Mouse (Mus musculus) frontal cortex, adult (tissue): ENCODE measurements around the gene Pde4d.
A peak's percentile ranks its signal among the peaks of the same experiment; 100 is the strongest.

Experiments used
- ATAC-seq: cut with Nextera tagmentation; 2 replicates; pipeline ENCODE4 v1.9.2; 2017; ENCODE audit warnings: mild to moderate bottlenecking, moderate library complexity, mixed read lengths; ENCODE audit not compliant: low TSS enrichment

Pde4d gene

DNA sequence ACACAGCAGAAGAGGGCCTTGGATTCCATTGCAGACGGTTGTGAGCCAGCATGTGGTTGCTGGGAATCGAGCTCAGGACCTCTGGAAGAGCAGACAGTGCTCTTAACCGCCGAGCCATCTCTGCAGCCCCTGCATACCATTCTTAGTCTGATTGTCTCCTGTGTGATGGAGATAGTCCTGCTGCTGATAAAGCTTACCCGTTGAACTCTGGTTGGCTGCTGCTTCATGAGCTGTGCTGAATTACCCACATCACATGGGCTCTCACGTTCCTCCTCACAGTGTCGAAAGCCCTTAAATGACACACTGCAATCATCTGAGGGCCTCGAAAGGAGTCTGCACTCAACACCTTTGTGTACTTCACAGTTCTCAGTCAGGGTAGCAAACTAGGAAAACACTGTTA lies 1468.9 kb downstream of the Pde4d start:
- no peak for ATAC-seq

DNA sequence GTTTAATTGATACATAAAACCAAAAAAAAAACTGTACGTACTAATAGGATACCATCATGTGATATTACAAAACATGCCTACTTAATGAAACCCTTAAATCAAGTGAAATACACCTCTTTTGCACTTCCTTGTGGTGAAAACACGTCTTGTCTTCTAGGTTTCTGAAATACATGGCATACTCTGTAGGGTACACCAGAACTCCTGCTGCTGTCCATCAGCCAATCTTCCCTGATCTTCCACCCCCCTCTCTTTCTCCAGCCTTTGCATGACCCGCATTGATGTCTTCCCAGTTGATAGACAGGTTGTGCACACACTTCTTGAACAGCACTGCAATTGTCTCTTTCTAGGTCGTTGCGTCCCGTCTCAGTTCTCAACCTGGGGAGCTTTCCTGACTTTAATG lies 1470.5 kb downstream of the Pde4d start:
- ATAC-seq = no peak

DNA sequence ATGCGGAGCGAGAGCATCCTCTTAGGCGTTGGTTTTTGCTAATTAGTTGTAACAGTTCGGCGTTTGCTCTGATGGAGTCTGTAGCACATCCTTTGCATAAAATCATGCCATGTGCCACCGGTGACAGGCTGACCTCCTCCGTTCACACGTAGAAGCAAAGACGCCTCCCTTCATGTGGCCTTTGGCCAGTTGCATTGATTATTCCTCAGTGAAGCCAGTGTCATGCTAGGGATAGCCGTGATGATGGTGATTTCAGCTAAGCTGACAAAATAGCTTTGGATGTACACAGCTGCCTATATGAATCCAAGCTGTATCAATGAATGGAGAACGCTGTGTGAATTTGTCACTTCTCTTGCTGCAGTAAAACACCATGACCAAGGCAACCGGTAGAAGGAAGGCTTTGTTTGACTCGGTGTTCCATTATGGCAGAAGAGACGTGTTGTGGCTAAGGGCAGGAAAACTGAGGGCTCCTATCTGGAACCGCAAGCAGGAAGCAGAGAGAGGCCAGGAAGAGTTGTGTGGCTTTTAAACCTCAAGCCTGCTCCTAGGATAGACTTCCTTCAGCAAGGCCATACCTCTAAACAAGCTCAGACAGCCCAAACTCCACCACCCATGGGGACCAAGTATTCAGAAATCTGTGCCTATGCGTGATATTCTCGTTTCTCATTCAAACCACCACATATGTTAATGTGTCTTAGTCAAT lies 1471.7 kb downstream of the Pde4d start:
- no peak for ATAC-seq

DNA sequence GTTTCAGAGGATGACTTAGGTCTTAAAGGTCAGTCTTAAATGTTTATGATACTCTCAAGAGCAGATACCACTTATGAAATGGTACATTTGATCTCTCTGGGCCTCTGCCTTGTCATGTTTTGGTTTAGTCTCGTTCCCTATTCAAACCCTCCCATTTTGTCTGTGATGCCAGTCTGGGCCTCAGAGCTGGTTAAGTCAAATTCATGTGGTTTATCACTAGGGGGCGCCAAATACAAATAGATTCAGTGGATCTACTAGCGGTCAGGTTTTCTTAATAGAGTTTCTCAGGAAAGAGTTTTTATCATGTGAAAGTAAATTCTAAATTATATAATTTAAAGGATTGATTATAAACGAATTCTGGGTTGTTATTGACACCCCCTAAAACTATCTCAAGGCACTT lies 1472.5 kb downstream of the Pde4d start:
- peak; percentile 32 for ATAC-seq

DNA sequence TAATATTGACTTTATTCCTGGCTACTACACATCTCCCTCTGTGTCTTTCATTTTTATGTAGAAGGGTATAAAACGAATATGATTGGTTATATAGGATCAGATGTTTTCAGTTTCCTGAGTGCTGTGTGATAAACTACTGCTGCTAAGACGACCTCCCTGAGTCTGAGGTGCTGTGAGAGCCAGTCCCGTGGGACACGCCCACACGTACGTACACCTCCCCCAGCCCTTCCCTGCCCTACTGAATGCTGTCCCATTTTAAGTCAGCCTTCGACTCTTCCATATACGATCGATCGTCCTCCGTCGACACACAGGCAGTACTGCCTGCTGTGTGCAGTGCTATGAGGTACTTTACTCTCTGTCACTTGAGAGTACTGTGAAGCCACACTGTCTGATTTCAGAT lies 1473.0 kb downstream of the Pde4d start:
- ATAC-seq = no peak

DNA sequence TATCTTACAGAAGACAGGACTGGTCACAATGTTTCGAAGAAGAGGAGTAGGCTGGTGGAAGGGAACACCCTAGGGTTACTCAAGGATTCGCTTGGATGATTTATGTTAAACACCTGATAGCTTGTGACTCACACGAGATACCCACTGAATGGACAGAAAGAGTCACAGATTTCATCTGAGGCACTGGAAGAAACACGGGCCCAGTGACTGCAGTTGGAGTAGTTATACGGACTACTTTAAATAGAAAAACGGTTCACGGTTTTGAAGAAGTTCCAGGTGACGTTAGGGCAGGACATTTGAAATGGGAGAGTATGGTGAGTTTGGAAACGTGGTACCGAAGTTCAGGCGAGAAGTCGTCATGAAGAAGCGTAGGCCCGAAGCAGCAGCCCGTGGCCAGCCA lies 1475.0 kb downstream of the Pde4d start:
- no peak for ATAC-seq

DNA sequence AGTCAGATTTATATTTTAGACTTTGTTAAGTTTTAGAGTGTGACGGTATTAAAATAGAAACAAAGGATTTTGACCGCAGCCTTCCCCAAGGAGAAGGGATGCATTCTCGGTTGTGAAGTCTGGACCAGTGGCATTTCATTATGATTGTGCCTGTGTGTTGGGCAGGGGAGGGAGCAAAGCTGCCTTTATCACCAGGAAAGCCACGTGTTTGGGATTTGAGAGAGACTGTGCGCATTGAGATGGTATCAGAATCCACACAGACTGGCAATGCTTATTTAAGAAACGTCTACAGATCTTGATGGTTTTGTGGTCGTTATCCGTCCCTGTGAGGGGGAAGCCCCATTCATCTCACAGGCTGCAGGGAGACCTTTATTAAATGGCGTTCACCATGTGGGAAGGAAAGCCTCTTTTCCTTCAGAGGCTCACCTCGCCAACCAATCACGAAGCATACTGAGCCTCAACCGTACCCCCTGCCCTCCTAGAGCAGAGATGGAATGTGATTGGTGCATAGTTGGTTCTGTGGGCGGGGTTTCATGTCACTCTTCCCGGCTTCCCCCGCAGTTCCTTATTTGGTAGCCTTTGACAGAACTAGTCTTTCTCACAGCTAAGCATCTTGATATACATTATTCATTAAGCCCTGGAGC lies 1476.7 kb downstream of the Pde4d start:
- peak; percentile 88 for ATAC-seq

DNA sequence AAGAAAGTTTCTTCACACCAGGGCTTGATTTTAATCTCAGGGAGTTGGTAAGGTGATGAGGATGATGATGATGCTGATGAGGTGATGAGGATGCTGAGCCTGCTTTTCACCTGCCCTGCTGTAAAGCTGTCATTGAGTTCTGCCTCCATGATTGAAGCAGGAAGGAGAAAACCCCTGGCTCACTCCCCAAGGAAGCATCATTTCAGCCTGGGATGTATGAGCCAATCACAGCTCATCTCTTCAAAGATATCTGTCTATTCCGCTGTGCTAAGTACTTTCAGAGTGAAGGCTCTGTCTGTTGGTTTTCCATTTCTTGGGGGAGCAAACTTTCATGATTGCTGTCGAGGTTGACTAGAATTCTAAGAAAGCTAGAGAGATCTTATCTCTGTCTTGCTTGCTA lies 1478.0 kb downstream of the Pde4d start:
- ATAC-seq = peak; percentile 20; the same call in 1 of the 2 replicates

DNA sequence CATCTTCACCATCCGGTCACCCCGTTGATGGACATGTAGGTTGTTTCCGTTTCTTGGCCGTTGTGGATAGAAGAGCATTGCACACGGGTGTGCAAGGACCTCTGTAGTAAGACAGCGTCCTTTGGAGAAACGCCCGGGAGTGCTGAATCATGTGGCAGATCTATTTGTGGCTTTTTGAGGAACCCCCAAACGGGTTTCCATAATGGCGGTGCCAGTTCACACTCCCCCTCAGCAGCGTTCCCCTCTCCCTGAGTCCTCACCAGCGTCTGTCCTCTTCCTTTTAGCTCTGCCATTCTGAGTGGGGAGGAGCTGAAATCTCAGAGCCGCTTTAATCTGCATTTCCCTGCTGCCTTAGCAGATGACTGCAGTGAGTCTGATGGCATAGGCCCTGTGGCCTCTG lies 1482.9 kb downstream of the Pde4d start:
- peak; percentile 91 for ATAC-seq

DNA sequence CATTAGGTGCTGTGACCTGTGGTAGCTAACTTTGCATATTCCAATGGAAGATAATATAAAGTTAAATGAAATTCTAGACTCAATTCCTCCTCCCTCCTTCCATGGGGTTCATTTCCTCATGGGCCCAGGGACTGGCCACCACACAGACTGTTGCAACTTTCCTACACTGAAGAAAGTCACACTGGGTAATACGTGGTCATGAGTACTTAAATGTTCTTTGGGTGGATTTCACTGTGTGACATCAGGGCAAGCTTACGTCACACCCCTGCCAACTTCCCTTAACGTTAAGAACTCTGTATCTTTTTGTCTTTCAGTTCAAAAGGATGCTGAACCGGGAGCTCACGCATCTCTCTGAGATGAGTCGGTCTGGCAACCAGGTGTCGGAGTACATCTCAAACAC lies 1483.8 kb downstream of the Pde4d start:
- ATAC-seq = no peak

DNA sequence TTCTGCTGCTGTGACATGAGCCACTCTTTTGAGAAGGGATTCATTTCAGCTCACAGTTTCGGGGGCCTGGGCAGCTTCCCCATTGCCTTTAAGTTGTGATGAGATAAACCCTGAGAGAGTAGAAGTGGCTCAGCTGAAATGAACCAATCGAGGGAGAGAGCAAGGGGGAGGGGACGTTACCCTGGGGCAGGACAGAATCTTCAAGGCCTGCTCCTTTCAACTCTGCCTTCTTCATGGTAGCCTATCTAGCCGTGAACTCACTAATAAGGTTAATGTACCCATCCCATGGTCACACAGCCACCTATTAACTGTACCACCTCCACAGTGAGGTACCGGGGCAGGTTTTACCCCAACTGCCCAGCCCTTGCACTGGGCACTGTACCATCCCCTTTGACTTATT lies 1487.1 kb downstream of the Pde4d start:
- ATAC-seq = no peak

DNA sequence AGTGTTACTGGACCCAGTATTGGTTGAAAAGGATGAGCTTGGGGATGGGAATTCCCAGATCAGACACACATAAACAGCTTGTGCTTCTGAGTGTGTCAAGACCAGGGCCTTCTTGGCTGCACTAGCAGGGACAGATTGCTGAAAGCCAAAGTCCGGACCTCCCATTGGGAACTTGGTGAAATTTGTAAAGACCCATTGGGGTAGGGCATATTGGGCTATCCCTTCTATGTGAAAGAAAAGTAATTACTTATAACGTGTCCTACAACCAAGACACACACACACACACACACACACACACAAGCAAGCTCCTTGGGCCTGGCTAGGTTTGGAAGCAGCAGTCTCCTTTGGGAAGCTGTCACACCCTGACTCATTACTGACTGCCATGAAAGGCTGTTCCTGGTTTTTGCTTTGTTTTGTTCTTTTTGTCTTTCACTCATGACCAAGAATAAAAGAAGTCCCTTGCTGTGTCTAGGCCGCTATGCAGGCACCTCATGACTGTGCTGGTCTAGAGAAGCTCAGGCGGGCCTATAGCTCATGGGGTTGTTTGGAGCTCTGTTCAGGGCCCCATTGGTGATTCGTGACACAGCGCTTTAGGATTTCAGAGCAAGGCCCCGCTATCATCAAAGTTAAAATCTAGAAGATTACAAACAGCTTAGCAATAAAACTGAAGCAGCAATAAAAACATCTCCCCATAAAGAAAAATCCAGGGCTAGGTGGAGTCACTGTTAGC lies 1495.2 kb downstream of the Pde4d start:
- ATAC-seq = no peak

DNA sequence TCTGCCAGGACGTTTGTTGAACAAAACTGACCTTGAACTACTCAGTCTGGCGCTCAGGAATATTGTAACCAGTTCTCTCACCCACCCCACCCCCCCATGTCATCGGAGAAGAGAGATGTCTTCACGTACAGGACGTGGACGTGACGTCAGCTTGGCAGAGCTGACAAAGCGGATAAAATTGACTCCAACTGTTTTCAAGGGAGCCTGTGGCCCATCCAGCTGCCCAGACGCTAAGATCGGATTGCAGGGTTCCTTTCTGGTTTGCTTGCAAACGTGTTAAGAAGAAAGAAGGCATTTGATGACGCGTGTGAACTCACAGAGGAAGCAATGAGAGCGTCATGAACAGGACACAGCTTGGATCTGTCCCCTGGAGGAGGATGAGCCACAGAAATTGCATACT lies 1501.7 kb downstream of the Pde4d start:
- peak; percentile 27; the same call in 1 of the 2 replicates for ATAC-seq

DNA sequence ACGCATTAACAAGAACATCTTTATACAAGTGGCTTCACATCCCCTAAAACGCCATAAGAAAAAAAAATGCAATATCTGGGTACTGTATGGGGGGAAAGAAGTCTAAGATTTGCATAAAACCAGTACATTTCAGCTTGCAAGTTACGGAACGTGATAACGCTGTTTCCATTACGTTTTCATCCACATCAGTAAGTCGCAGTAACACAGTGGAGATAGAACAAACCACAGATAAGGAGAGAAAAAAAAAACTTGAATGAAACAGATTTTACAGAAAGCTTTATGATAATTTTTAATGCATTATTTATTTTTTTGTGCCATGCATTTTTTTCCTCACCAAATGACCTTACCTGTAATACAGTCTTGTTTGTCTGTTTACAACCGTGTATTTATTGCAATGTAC lies 1504.4 kb downstream of the Pde4d start:
- no peak for ATAC-seq

DNA sequence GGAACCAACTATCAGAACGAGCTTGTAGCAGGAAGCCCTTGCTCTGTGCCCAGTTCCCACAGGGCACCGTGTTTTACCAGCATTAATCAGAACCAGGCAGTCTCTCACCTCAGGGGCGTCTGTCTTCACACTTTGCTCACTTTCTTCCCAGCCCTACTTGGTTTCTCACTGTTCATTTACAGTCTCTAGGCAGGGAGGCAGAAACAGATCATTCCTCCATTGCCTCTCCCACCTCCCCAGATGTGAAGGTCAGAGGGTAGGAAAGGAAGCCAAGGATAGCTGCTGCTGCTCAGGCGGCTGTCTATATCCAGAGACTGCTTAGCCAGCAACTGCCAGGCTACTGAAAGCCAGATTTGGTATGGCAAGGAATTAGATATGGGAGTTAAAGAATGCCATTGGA lies 1508.2 kb downstream of the Pde4d start:
- ATAC-seq = no peak

DNA sequence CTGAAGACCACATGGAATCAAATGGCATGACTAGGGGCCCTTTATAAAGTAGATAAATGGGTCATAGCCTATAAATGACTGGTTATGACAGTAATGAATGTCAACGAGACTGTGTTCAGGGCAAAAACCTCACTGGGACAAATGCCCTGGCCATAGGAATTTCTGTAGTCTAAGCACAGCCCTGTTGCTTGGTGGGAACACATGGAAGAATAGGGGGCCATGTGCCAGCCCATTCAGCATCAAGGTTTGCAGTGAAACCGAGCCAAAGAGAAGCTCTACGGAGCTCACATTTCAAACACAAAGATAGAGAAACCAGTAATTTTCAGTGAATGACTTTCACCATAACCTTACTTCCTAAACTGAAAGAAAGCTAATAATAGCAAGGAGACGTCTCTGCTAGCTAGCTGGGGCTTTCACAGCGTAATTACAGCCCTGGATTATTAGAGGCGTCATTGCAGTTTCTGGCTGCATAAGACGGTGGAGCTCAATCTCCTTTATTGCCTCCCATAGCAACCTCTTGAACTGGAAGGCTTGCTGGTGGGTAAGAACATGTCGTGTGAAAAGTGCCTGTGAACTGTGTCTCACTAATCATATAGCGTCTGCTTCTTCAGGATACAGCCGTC lies 1533.2 kb downstream of the Pde4d start:
- ATAC-seq = 0 out of 2 replicates have a peak, but pooled peaks have one; percentile 20

DNA sequence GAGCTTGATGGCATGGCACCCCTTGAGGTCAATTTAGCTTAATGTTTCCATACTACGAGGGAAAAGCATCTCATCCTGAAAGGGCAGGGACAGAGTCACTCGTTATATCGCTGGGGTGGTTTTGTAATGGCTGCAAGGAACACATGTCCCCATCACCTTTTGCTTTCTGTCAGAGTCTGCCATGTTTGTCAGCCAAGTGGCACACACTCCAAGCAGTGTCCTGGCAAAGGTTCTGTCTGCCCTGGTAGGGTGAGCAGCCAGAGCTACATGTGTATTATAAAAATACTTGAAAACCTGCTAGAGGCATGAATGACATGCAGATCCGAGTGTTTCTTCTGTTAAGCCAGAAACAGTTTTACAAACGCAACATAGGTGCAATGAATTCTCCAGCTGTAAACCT lies 1535.7 kb downstream of the Pde4d start:
- ATAC-seq = no peak

DNA sequence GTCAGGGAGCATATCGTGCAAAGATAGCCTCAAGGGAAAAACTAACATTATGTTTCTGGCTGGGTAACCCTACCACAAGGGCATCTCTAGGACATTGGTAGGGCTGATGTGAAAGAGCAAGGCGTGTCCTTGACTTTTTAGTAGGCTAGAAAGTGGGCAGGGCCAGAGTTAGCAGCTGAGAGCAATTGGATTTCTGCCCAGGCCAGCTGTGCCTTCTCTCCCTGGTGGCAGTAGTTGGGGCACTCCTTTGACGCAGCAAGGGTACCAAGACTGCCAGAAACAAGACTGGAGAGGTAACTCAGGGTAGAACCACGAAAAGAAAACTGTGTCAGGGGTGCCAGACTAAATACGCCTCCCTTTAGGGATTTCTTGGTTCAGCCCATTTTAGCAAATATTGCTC lies 1536.1 kb downstream of the Pde4d start:
- ATAC-seq = peak; percentile 38; the same call in 1 of the 2 replicates

DNA sequence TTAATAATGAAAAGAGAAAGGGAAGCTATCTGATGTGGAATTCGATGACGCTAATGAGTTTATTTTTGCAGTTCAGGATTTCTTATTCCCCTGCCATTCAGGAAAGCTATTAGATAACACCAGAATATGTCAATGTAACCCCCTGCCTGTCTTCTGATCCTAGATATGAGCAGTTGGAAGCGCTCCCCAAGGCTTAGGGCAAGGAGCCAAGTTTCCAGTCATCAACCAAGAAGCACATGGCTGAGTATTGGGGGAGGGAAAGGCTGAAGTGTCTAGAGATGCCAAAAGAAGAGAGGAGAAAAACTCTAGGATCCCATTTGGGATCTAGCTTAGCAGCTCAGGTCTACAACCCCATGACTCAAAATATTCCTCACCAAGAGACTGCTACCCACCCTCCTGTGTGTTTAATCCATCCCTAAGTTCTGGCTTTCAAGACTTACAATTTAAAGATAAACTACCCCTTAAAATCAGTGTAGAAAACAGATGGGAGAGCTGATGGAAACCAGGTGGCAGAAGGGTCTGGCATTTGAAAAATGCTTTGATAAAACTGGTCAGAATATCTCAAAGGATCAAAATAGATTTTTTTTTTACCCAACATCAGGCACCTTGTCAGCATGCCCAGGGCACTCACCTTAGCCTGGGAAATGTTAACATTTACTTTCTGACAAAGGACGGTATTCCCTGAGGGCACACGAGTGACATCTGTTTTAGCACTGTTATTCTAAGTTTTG lies 1543.2 kb downstream of the Pde4d start:
- peak; percentile 55 for ATAC-seq

DNA sequence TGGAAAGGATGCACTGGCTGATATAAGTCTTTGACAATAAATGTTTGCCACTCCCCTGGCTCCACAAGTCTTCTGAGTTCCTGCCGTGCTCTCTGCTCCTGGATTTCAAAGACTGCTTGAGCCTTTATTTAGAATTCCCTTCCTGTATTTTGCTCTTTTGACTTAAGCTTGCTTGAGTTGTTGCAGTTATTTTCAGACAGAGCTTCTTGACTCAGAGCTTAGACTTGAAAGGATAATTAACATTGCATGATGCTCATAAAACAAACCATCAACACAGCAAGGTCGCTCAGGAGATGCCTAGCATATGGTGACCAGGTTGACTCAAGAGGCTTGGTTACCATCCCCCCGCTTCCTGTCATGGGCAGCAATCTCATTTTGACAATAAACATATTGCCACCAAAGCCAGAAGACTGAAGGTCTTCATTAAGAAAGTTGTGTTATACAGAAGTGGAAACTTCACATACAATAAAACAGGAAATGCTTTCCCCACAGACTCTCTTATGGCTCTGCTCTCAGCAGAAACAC lies 1544.6 kb downstream of the Pde4d start:
- ATAC-seq = no peak

DNA sequence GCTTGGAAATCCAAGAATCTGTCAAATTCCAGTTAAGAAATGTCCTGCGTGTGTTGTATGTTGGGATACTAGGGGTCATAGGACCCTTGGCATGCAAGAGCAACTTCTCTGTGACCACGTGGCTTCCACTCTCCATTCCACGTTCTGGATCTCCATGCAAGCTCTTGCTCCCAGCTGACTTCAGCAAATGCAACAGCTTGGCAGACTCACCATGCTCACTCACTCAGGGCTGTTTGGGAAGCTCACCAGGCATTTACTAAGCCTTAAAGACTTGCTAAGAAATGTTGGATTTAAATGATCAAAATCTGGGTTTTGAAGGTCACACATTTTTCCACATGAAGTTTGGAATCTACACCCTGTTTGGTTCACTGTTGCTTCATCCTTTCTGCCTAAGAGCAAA lies 1552.3 kb downstream of the Pde4d start:
- ATAC-seq = no peak
